Mouse (Mus musculus) CH12.LX (cell line): ENCODE results near the gene Ccdc85b.

Source experiments
- CTCF ChIP-seq, 2 experiments: IDR thresholded peaks in 1 of 2; conservative IDR thresholded peaks in 1 of 2; 2 replicates each; pipeline ENCODE4 v1.5.1; 2011 to 2012; ENCODE audit warnings: low read depth in 2 of 2, low read length in 2 of 2, improper control_type of control experiment in 1 of 2, inconsistent platforms in 1 of 2, mild to moderate bottlenecking in 1 of 2, moderate library complexity in 1 of 2
- EP300 ChIP-seq: IDR thresholded peaks from 2 replicates; pipeline ENCODE4 v1.6.1; 2011; ENCODE audit warnings: low read length, improper control_type of control experiment
- GABPA ChIP-seq: IDR thresholded peaks from 2 replicates; pipeline ENCODE4 v1.6.1; 2012; ENCODE audit warnings: low read depth, low read length, improper control_type of control experiment, inconsistent platforms; ENCODE audit not compliant: insufficient replicate concordance
- MAFK ChIP-seq: IDR thresholded peaks from 2 replicates; pipeline ENCODE4 v1.6.1; 2011; ENCODE audit warnings: low read length, improper control_type of control experiment; ENCODE audit not compliant: insufficient replicate concordance
- MAX ChIP-seq: IDR thresholded peaks from 2 replicates; pipeline ENCODE4 v1.6.1; 2011; ENCODE audit warnings: low read length, improper control_type of control experiment
- NRF1 ChIP-seq: IDR thresholded peaks from 2 replicates; pipeline ENCODE4 v1.6.1; 2014; ENCODE audit warnings: low read depth, mild to moderate bottlenecking, inconsistent platforms, low read length, improper control_type of control experiment, moderate library complexity
- POLR2A ChIP-seq: IDR thresholded peaks from 2 replicates; pipeline ENCODE4 v1.6.1; 2011; ENCODE audit warnings: low read depth, mild to moderate bottlenecking, improper control_type of control experiment, low read length
- RAD21 ChIP-seq: IDR thresholded peaks from 2 replicates; pipeline ENCODE4 v1.6.1; 2011; ENCODE audit warnings: low read depth, mild to moderate bottlenecking, low read length, improper control_type of control experiment, moderate library complexity
- RCOR1 ChIP-seq: conservative IDR thresholded peaks from 2 replicates; pipeline ENCODE4 v1.6.1; 2012; ENCODE audit warnings: low read depth, mild to moderate bottlenecking, inconsistent platforms, low read length, improper control_type of control experiment
- TBP ChIP-seq: conservative IDR thresholded peaks from 2 replicates; pipeline ENCODE4 v1.6.1; 2011; ENCODE audit warnings: low read depth, low read length, improper control_type of control experiment
- ZKSCAN1 ChIP-seq: IDR thresholded peaks from 2 replicates; pipeline ENCODE4 v1.6.1; 2012; ENCODE audit warnings: low read depth, inconsistent platforms, low read length, improper control_type of control experiment, borderline replicate concordance
- ZMIZ1 ChIP-seq: IDR thresholded peaks from 2 replicates; pipeline ENCODE4 v1.6.1; 2012; ENCODE audit warnings: low read depth, mild to moderate bottlenecking, inconsistent platforms, low read length, improper control_type of control experiment

DNA sequence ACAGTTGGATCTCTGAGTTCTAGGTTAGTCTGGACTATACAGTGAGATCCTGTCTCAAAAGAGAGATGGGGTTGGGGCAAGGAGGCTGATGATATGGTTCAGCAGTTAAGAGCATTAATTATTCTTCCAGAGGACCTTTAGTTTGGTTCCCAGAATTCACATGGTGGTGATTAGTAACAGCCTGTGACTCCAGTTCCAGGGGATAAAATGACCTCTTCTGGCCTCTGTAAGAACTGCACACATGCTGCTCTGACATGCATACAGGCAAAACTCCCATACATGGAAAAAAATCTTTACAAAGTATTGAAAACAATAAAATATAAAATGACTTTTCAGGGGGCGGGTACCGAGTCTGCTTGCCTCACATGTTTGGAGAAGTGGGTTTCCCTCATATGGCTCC, 29.6 kb downstream of the Ccdc85b start:
- no peak for TF ChIP-seq MAX
- TF ChIP-seq POLR2A: no peak
- TF ChIP-seq RAD21: peak; percentile 75
- TF ChIP-seq MAFK: no peak
- TF ChIP-seq RCOR1: no peak
- TF ChIP-seq NRF1: no peak
- TF ChIP-seq CTCF (conservative IDR thresholded peaks at IDR 0.05 in 1 of 2, IDR thresholded peaks at IDR 0.05 in 1 of 2; ENCODE audit: low read depth in 2 of 2, low read length in 2 of 2): peak; percentile 42 to 74
- no peak for TF ChIP-seq TBP
- no peak for TF ChIP-seq EP300
- TF ChIP-seq ZKSCAN1: no peak
- no peak for TF ChIP-seq ZMIZ1
- no peak for TF ChIP-seq GABPA
